Mouse (Mus musculus) myocyte (in vitro differentiated cells): ENCODE data around the gene H2-DMb1. TPM values are rescaled to one million over a fixed set of nuclear protein-coding genes. Genes with fewer than 3 reads are reported as not detected.

ENCODE experiments used
- H3K27me3 ChIP-seq: one replicate; pipeline ENCODE4 v1.6.1; 2011; ENCODE audit not compliant: control insufficient read depth, insufficient read depth, insufficient read length
- H3K36me3 ChIP-seq: one replicate; pipeline ENCODE4 v1.6.1; 2011; ENCODE audit not compliant: control insufficient read depth, insufficient read depth
- H3K4me2 ChIP-seq: one replicate; pipeline ENCODE4 v1.6.1; 2011; ENCODE audit warnings: low read depth, control low read depth
- H3K4me3 ChIP-seq: one replicate; pipeline ENCODE4 v1.5.1; 2011; ENCODE audit warnings: mild to moderate bottlenecking, control low read depth, moderate library complexity
- H3K79me2 ChIP-seq: one replicate; pipeline ENCODE4 v1.6.1; 2011; ENCODE audit not compliant: control insufficient read depth, insufficient read depth
- H3ac ChIP-seq: one replicate; pipeline ENCODE4 v1.6.1; 2011; ENCODE audit not compliant: control insufficient read depth, insufficient read length
- CEBPB ChIP-seq: IDR thresholded peaks from 2 replicates; pipeline ENCODE4 v1.6.1; 2011; ENCODE audit warnings: mild to moderate bottlenecking, moderate library complexity; ENCODE audit not compliant: poor library complexity, insufficient read depth, severe bottlenecking
- E2F4 ChIP-seq: IDR thresholded peaks from one replicate; pipeline ENCODE4 v1.6.1; 2011; ENCODE audit warnings: mild to moderate bottlenecking, control low read depth, moderate library complexity; ENCODE audit not compliant: insufficient read depth
- MAX ChIP-seq: IDR thresholded peaks from one replicate; pipeline ENCODE4 v1.6.1; 2011; ENCODE audit warnings: low read depth, mild to moderate bottlenecking, control low read depth
- MYOD1 ChIP-seq, 3 experiments: IDR thresholded peaks; one replicate each; pipeline ENCODE4 v1.6.1; 2011; ENCODE audit warnings: control low read depth in 2 of 3, low read depth in 2 of 3, mild to moderate bottlenecking in 2 of 3, moderate library complexity in 1 of 3; ENCODE audit not compliant: insufficient read length in 2 of 3, control insufficient read depth in 1 of 3
- MYOG ChIP-seq, 3 experiments: IDR thresholded peaks; one replicate each; pipeline ENCODE4 v1.6.1; 2011; ENCODE audit warnings: control low read depth in 2 of 3, low read depth in 2 of 3, mild to moderate bottlenecking in 2 of 3; ENCODE audit not compliant: insufficient read length in 2 of 3, control insufficient read depth in 1 of 3, insufficient read depth in 1 of 3
- POLR2A ChIP-seq: IDR thresholded peaks from one replicate; pipeline ENCODE4 v1.6.1; 2011; ENCODE audit warnings: low read depth, mild to moderate bottlenecking, control low read depth, moderate library complexity; ENCODE audit not compliant: insufficient read length
- POLR2AphosphoS2 ChIP-seq: IDR thresholded peaks from one replicate; pipeline ENCODE4 v1.6.1; 2011; ENCODE audit warnings: low read depth, control low read depth; ENCODE audit not compliant: insufficient read length
- REST ChIP-seq: IDR thresholded peaks from one replicate; pipeline ENCODE4 v1.6.1; 2011; ENCODE audit warnings: mild to moderate bottlenecking, control low read depth, moderate library complexity; ENCODE audit not compliant: insufficient read depth, insufficient read length
- SRF ChIP-seq: IDR thresholded peaks from one replicate; pipeline ENCODE4 v1.6.1; 2011; ENCODE audit warnings: low read depth; ENCODE audit not compliant: control insufficient read depth, insufficient read length
- TCF12 ChIP-seq: IDR thresholded peaks from one replicate; pipeline ENCODE4 v1.6.1; 2011; ENCODE audit warnings: mild to moderate bottlenecking, control low read depth; ENCODE audit not compliant: poor library complexity, insufficient read depth, severe bottlenecking
- TCF3 ChIP-seq: IDR thresholded peaks from one replicate; pipeline ENCODE4 v1.6.1; 2011; ENCODE audit warnings: low read depth, control low read depth; ENCODE audit not compliant: insufficient read length
- USF1 ChIP-seq: IDR thresholded peaks from one replicate; pipeline ENCODE4 v1.6.1; 2011; ENCODE audit warnings: low read depth, mild to moderate bottlenecking, control low read depth, moderate library complexity
- polyA plus RNA-seq: library from polyadenylated mRNA; unstranded; fragments of >200 nt; fragmentation: generic; extraction: Trizol; gene quantifications from one replicate; pipeline ENCODE4 v1.2.1, GENCODE M21; 2012; ENCODE audit warnings: missing spikeins

Gene H2-DMb1
- polyA plus RNA-seq, 1 experiment = not detected

GRCm38 (mm10) chr17:34117421-34118112 lies 35.3 kb upstream of the H2-DMb1 start:
- Histone ChIP-seq H3K4me3 (peak overlapping the region; percentile 99), H3K4me2 (peak overlapping the region; percentile 96), H3K27me3 (no peaks in the 10 kb centered on the region), H3ac (peak overlapping the region; percentile 37), H3K36me3 (peaks cover 53% of the 10 kb centered on the region), H3K79me2 (peaks cover 52% of the 10 kb centered on the region)
- TF ChIP-seq TCF12 (no peak), POLR2AphosphoS2 (no peak), USF1 (peak; percentile 59)

DNA sequence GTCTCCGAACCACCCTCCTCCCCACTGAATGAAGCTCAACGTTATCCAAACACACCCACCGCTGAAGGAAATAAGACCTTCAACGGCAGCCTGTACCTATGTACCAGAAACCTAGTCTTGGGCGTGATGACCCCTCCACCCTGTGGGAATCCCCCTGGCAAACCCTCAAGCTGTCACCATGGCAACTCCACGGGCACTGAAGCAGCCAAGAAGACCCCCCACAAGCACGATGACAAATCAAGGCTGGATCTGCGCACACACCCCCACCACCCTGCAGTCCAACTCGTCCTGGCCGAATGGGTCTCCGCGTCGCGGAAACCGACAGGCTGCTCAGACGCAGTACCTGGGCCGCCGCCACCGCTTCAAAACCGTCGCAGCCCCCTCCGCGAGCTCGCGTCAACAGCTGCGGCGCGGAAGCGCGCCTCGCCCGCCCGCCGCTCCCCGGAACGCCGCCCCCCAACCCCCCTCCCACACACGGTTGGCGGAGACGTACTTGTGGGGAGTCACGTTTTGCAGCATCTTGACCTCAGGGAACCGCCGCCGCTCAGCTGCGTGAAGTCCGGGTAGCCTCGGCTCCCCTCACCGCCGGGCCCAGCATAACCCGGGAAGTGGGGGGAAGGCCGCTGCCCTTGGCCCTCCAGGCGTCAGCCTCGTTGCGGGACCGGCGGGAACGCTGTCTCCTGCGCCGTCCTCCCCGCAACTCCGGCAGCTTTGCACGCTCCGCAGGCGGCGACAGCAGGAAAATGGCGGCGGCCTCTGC lies 34.6 kb upstream of the H2-DMb1 start:
- H3K36me3 ChIP-seq = peaks cover 47% of the 10 kb centered on the region
- TF ChIP-seq POLR2AphosphoS2 = peak; percentile 62
- TF ChIP-seq MYOD1 (IDR thresholded peaks at IDR 0.05; ENCODE audit: control insufficient read depth in 1 of 3, insufficient read length in 2 of 3, low read depth in 2 of 3) = peak in 1 of 3 experiments; percentile 20
- no peak for TF ChIP-seq TCF12
- peak in 2 of 3 experiments; percentile 11 to 41 for TF ChIP-seq MYOG (IDR thresholded peaks at IDR 0.05; ENCODE audit: control insufficient read depth in 1 of 3, insufficient read depth in 1 of 3, insufficient read length in 2 of 3, low read depth in 2 of 3)
- peak; percentile 43 for TF ChIP-seq POLR2A

GRCm38 (mm10) chr17:34118873-34119248 lies 34.0 kb upstream of the H2-DMb1 start:
- H3K36me3 ChIP-seq = peaks cover 41% of the 10 kb centered on the region
- TF ChIP-seq MYOD1 (IDR thresholded peaks at IDR 0.05; ENCODE audit: control insufficient read depth in 1 of 3, insufficient read length in 2 of 3, low read depth in 2 of 3) (no peak), E2F4 (no peak)

More for the DNA sequence above, 34.6 kb upstream of the H2-DMb1 start:
- peak overlapping the region; percentile 99 for H3K4me3 ChIP-seq
- H3K79me2 ChIP-seq = peaks cover 58% of the 10 kb centered on the region
- peak overlapping the region; percentile 96 for H3K4me2 ChIP-seq
- peak overlapping the region; percentile 37 for H3ac ChIP-seq
- no peaks in the 10 kb centered on the region for H3K27me3 ChIP-seq

DNA sequence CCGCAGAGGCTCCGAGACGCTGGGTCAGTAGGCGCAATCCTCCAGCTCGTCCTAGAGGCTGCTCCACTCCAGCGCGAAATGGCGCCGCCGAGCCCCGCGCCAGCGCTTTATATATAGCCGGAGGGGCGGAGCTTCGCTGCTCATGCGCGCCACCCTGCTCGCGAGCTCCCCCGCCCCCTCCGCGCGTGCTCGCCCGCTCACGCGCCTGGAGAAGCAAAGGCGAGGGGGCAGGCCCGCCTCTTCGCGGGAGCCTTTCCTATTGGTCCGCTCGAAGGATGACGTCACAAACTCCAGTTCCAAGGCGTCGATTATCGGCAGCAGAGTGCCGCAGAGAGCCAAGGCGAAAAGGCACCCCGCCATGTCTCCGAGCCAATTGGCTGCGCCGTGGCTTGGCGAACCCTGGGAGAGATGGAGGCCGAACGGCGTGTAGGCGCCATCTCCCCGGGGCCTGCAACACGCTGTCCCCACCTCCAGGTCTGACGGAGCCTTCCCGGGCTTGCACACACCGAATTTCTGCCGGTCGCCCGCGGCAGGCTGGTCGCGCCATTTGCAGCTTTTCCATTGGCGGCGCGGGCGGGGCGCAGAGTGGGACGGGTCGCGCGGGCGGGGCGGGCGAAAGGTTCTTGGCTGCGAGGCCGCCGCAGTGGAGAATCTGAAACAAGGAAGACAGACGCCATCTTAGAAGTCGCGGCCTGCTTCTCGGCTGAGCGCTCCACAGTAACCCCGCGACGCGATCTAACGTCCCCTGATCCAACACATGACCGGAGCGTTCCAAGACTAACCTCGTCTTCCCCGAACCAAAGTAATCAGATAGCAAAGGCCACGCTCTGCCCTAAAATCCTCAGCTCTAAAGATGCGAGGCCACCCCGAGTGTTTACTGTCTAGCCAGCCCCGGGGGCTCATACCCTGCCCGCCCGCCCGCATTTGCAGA lies 33.4 kb upstream of the H2-DMb1 start, which contains the start of gene H2-DMa:
TSS of gene H2-DMa (plus strand) at position 293 of the 931 bp plus-strand sequence.
- H3ac ChIP-seq = peak within 1 kb of the TSS; percentile 37
- TF ChIP-seq TCF3 (no peak), CEBPB (no peak), REST (peak; percentile 31), USF1 (no peak), POLR2AphosphoS2 (peak; percentile 95), TCF12 (no peak), MYOD1 (IDR thresholded peaks at IDR 0.05; ENCODE audit: control insufficient read depth in 1 of 3, insufficient read length in 2 of 3, low read depth in 2 of 3) (peak in 1 of 3 experiments; percentile 1), MYOG (IDR thresholded peaks at IDR 0.05; ENCODE audit: control insufficient read depth in 1 of 3, insufficient read depth in 1 of 3, insufficient read length in 2 of 3, low read depth in 2 of 3) (peak in 1 of 3 experiments; percentile 28), POLR2A (peak; percentile 78), SRF (peak; percentile 9), MAX (no peak), E2F4 (peak; percentile 17)
- no peaks in the 10 kb centered on the region for H3K27me3 ChIP-seq

More at GRCm38 (mm10) chr17:34118873-34119248, 34.0 kb upstream of the H2-DMb1 start:
- Histone ChIP-seq H3ac (peak overlapping the region; percentile 37), H3K4me3 (peak overlapping the region; percentile 99), H3K4me2 (no peak overlapping the region), H3K27me3 (no peaks in the 10 kb centered on the region), H3K79me2 (peaks cover 64% of the 10 kb centered on the region)

More for the DNA sequence above, 33.4 kb upstream of the H2-DMb1 start, which contains the start of gene H2-DMa:
- Histone ChIP-seq H3K79me2 (peaks cover 65% of the 10 kb centered on the region), H3K4me2 (peak within 1 kb of the TSS; percentile 80), H3K36me3 (peaks cover 35% of the 10 kb centered on the region), H3K4me3 (peak within 1 kb of the TSS; percentile 99)
